Mouse (Mus musculus): Measurements from ENCODE around the gene Pmp22. TPM values are rescaled to one million over a fixed set of nuclear protein-coding genes. Genes with fewer than 3 reads are reported as not detected.

The Pmp22 gene
- total RNA-seq, 2 experiments from 2014 or later, result 18.3 to 21.0 TPM

- no peak for DNase-seq (ENCODE audit: low spot score in 2 of 2)
Observed at GRCm38 (mm10) chr11:63126976-63127375, 1.8 kb upstream of the Pmp22 start.

DNA sequence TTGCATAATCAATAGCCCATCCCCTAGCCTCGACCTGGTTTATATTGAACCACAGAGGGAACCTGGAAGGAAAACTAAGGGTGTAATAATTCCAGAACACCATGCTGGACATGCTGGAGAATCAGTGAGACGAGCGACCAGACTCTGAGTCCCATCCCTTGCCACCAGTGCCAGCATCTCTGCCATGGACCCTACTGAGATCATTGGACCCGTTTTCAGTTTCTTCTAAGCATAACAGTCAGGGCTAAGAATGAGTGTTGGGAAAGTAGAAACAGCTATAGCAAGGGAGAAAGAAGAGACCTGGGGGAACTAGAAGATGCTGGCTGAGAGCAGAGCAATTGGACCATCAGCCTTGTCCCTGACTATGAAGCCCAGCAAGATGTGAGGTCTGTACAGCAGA, 1.3 kb upstream of the Pmp22 start:
- no peak for DNase-seq (ENCODE audit: low spot score in 2 of 2)

- no peak for DNase-seq (ENCODE audit: low spot score in 2 of 2)
Observed at GRCm38 (mm10) chr11:63129375-63129774, 593 bp downstream of the Pmp22 start.

- DNase-seq (ENCODE audit: low spot score in 2 of 2), result no peak
Observed at GRCm38 (mm10) chr11:63129840-63130239, 1.1 kb downstream of the Pmp22 start.

GRCm38 (mm10) chr11:63130497-63130896, 1.7 kb downstream of the Pmp22 start:
- peak in 1 of 2 experiments; percentile 48 for DNase-seq (ENCODE audit: low spot score in 2 of 2)

GRCm38 (mm10) chr11:63131001-63131692, 2.4 kb downstream of the Pmp22 start:
- DNase-seq (ENCODE audit: low spot score in 2 of 2), result no peak

- no peak for DNase-seq (ENCODE audit: low spot score in 2 of 2)
Observed at GRCm38 (mm10) chr11:63131693-63132040, 2.9 kb downstream of the Pmp22 start.

DNA sequence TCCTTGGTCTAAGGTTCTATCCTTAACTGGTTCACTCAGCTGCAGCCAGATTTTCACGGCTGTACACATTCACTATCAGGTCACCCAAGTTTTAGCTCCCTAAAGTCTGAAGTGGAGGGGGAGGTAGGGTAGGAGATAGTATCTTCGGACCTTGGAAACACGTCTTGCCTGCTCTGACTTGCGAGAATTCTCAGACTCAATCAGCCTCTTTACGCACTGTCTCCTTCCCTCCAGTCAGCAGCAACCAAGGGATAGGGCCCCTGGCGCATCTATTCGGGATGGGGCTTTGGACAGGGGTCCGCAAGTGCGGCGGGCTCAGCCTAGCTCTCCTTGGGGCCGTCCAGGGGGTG, 3.3 kb downstream of the Pmp22 start:
- DNase-seq (ENCODE audit: low spot score in 2 of 2), result no peak

GRCm38 (mm10) chr11:63132501-63133435, 4.0 kb downstream of the Pmp22 start:
- DNase-seq (ENCODE audit: low spot score in 2 of 2), result peak; percentile 66 to 79

DNA sequence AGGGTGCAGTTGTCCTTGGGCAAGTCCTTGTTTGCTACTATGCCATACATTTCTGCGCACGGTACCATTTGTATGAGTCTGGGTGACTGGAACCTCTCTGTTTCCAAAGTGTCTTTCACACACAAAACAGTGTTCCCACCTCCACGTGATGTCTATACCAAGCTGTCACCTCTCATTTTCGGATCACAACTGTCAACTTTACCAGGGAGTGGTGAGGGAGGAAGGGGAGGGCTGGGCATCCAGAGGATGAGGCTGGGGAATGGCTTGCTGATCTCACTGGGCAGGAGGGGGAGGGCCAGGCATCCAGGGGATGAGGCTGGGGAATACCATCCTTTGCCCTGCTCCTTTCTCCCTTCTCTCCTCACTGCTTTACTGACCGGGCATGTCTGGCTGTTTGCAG, 5.2 kb downstream of the Pmp22 start:
- no peak for DNase-seq (ENCODE audit: low spot score in 2 of 2)

DNA sequence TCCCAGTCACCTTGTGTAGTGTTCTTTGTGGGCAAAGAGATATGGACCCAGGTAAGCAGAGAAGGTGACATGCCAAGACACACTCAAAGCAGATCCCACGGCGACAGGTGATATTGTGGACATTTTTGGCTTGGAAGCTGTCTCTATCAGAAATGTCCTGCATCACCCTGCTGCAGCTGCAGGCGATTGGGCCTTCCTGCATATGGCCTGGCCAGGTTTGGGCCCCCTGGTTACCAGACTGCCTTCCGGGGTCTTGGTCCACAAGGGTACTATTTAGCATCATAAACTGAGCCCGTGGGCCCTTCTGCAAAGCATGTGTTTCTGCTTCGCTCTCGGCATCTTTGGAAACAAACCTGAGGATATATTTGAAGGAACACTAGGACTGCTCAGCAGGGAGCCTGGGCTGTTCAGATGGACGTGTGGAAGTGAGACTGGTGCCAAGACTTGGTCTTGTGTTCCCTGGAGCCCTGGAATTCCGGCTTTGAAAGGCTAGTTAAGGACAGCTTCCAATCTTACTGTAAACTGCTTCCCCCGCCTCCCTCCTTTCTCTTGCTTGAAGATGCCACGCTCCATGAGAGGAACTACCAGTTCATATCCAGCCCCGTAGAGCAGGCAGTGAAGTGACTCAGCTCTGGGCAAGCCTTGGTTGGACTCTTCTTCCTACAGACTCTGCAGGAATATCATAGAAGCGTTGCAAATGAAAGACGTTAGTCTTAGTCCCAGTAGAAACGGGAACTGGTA, 6.1 kb downstream of the Pmp22 start:
- no peak for DNase-seq (ENCODE audit: low spot score in 2 of 2)

DNA sequence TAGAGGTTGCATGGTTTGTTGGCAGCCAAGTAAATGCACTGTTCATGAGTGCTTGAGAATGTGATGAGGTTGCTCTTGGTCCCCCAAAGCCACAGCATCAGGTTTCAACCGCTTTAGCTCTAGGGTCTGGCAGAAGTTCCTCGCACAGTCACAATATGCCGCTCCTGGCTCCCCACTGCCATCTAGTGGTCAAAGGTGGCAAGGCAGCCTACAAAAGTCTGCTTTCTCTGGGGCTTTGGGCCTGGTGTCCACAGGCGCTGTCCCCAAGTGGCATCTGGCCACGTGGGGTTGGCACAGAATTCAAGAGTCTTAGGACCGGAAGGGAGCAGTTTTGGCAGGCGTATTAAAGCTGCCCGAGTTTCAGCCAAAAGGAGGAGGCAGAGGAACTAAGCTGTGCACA, 6.8 kb downstream of the Pmp22 start:
- DNase-seq (ENCODE audit: low spot score in 2 of 2), result peak; percentile 99

DNA sequence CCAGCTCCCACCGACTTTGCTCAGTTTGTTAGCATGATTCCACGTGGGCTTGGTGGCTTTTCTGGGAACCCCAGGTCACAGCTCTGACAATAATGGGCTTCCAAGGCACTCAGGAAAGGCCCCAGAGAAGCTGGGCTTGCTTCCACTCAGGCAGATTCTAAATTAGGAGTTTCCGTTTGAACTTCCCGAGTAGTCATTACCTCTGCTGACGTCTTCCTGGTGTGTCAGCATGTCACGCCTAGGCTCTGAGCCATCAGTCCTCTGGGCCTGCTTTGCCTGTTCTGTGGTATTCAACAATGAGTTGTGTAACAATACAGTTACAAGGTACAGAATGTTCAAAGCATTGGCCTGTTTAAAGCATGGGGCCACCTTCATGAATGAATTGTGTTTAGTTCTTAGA, 7.4 kb downstream of the Pmp22 start:
- DNase-seq (ENCODE audit: low spot score in 2 of 2), result peak in 1 of 2 experiments; percentile 24

DNA sequence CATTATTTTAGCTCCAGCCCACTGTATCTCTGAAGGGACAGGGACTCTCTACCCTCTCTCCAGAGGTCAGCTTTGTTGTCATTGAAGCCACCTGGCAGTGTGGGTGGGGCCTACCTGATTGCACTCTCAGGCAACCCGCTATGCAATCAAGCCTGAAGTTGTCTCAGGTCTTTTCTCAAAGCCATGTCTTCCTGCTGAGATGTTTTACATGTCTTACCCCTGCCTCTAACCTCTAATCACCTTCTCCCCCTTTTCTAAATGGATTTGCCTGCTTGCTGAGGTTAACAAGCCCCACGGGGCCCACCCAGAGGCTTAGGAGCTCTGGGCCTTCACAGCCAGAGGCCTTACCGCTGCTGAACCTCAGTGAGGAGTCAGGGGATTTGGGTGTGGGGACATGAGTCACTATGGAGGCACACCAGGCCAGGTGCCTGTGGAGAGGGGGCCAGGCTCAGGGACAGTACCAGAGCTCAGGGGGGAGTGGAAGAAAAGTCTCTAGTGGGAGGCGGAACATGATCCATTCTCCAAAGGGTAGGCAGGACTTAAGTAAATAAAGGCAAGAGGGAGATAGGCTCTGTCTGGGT, 8.1 kb downstream of the Pmp22 start:
- DNase-seq (ENCODE audit: low spot score in 2 of 2), result no peak

GRCm38 (mm10) chr11:63138739-63139138, 10.0 kb downstream of the Pmp22 start:
- DNase-seq (ENCODE audit: low spot score in 2 of 2), result no peak

DNA sequence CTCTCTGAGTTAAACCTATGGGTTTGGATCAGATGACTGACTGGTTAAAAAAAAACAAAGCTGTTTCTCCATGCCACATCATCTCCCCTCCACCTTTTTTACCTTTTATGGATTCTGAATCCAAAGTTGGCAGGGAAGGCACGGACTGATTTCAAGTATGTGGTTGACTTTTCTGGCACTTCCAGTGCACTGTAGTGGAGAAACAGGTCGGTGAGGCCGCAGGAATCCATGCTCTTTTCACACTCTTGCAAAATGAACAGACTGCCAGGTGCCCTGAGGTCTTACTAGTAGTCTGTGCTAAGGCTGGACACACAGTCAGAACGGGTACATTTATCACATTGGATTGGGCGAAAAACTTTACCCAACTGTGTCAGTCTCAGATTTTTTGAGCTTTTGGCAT, 13.5 kb downstream of the Pmp22 start:
- DNase-seq (ENCODE audit: low spot score in 2 of 2), result no peak

GRCm38 (mm10) chr11:63142816-63143215, 14.0 kb downstream of the Pmp22 start:
- DNase-seq (ENCODE audit: low spot score in 2 of 2), result no peak

DNA sequence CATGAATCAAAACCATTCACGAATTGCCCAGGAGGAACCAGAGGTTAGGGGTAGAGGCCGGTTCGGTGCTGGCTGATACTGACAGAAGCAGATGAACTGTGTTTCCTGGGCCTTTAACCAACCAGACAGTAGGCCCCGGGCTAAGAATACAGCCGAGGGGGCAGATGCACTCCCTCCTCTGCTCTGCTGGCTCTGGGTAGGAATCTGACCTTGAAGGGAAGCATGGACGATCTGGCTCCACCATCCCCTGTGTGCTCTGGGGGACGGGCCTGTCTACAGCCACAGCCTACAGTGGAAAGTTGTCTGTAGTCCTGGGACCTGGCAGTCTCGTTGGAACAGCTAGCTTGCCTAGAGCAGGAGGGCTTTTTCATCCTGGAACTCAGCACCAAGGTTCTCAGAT, 14.7 kb downstream of the Pmp22 start:
- no peak for DNase-seq (ENCODE audit: low spot score in 2 of 2)

- DNase-seq (ENCODE audit: low spot score in 2 of 2), result no peak
Observed at GRCm38 (mm10) chr11:63146601-63147000, 17.8 kb downstream of the Pmp22 start.

DNA sequence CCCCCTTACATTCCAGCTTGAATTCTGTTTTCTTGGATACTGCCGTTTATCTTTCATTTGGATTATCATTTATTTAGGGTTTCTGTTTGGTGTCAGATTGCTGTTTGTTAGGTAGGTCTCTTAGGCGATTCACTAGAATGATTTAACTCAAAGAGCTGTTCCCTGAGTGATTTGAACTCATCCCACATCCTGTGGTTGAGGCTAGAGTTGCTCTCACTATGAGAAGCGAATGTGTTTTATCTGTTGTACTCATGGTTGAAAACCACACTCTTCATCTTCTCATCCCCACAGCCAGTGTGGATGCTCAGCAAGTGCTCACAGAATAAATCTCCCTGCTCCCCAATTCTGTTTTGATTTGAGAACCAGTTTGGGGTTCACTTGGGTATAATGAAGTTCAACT, 19.5 kb downstream of the Pmp22 start:
- no peak for DNase-seq (ENCODE audit: low spot score in 2 of 2)

DNA sequence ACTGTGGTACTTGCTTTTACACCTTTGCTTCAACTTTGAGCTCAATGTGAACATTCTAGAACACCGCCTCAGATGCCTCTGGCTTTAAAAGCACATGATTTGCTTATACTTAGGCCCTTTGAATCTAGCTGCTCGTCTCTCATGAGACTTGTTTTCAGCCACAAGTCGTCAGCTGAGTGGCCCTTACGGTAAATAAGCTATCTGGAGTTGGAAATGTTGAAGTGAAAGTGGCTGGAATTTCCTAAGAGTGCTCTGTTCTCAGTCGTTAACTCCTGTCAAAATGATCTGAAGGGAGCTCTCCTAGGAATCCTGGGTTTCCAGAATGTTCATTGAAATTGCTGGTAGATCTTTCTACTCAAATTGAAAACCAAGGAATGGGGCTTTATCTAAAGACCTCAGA, 23.1 kb downstream of the Pmp22 start:
- DNase-seq (ENCODE audit: low spot score in 2 of 2), result no peak

DNA sequence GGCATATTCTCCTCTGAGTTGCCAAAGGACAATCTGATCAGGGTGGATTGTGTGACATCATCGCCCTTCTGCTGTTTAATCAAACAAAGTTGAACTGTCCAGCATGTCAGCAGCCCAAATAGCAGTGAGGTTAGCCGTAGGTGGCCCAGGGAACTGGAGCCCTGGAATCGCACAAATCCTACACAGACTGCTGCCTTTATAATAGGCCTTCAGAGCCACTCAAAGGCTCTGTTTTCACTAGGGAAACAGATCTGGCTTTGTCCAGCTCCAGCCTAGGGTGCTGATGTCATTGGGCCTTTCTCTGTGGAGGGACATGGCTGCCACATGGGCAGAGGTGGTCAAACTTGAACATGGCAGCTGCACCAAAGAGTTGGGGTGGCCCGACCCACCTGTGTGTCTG, 28.3 kb downstream of the Pmp22 start:
- no peak for DNase-seq (ENCODE audit: low spot score in 2 of 2)
